Mouse (Mus musculus): ENCODE results near the gene Sncg. TPM values are rescaled to one million over a fixed set of nuclear protein-coding genes. Genes with fewer than 3 reads are reported as not detected.

Sncg gene
- polyA plus RNA-seq, 1 experiment from 2014 or later = 420 TPM

DNA sequence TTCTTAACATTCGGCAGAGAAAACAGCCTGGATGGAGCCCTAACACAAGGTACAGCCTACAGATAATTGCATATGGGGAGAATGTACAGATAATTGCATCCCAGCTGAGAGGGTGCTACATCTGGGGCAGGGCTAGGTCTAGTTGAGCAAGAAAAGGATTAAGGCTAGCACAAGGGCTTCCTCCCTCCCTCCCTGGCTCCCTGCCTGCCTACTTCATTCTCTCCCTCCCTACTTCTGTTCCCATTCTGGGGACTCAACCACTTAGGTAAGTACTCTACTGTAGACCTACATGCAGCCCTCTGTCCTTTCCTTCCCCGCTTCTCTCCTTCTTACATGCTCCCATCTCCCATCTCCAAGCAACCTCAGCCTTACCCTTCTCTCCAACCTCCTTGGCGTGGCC, 21.3 kb downstream of the Sncg start:
- H3K27ac ChIP-seq (replicated peaks) = no peak overlapping the region
- no peak overlapping the region for H3K4me2 ChIP-seq
- H3K4me3 ChIP-seq (replicated peaks) = no peak overlapping the region
- no peaks in the 10 kb centered on the region for H3K4me1 ChIP-seq
- WGBS = 91% methylated on average over 3 of the region's 3 CpGs
- H3K36me3 ChIP-seq = no peaks in the 10 kb centered on the region
- no peaks in the 10 kb centered on the region for H3K27me3 ChIP-seq (replicated peaks)
- no peaks in the 10 kb centered on the region for H3K9me3 ChIP-seq (replicated peaks)
- H3K9ac ChIP-seq (replicated peaks) = no peak overlapping the region
- no peak for ATAC-seq (ENCODE audit: low FRiP score)

DNA sequence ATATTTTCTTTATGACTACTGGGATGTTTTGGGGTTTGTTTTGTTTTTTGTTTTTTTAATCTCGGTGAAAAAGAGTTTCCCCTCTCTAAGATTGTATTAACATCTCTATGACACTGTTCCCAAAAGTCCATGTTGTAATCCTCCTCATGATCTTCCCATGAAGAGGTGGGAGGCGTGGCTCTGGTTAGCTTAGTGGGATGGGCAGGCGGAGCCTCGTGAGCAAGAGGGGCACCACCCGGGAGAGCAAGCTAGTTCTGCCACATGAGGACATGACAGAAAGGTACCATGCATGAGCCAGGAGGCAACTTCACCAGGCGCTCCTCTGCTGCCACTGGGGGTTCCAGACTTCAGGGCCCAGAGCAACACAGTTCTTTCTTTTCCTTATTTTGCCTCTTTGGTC, 22.1 kb downstream of the Sncg start:
- no peak for ATAC-seq (ENCODE audit: low FRiP score)
- Histone ChIP-seq H3K27ac (replicated peaks) (no peak overlapping the region), H3K4me3 (replicated peaks) (no peak overlapping the region), H3K36me3 (no peaks in the 10 kb centered on the region), H3K27me3 (replicated peaks) (no peaks in the 10 kb centered on the region), H3K4me2 (no peak overlapping the region), H3K9ac (replicated peaks) (no peak overlapping the region), H3K4me1 (no peaks in the 10 kb centered on the region), H3K9me3 (replicated peaks) (no peaks in the 10 kb centered on the region)
- WGBS = 71% methylated on average over 6 of the region's 6 CpGs

DNA sequence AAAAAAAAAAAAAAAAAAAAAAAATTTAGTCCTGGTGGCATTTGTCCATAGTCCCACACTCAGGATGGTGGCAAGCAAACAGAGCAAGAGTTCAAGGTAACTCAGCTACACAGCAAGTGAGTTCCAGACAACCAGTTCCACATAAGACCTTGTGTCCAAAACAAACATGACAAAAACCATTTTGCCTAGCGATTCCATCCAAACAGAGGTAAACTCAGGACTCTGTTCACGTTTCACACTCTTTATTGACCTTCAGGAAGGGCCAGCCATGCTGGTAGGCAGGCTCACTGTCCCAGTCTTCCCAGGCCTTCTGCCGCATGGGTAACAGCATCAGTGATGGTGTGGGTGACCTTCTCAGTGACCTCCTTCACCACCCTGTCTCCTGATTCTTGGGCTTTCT, 22.9 kb downstream of the Sncg start:
- ATAC-seq (ENCODE audit: low FRiP score) = no peak
- Histone ChIP-seq H3K4me3 (replicated peaks) (no peak overlapping the region), H3K27me3 (replicated peaks) (no peaks in the 10 kb centered on the region), H3K9me3 (replicated peaks) (no peaks in the 10 kb centered on the region), H3K36me3 (no peaks in the 10 kb centered on the region), H3K4me1 (no peaks in the 10 kb centered on the region), H3K27ac (replicated peaks) (no peak overlapping the region), H3K9ac (replicated peaks) (no peak overlapping the region), H3K4me2 (no peak overlapping the region)
- WGBS = 60% methylated on average over 3 of the region's 3 CpGs

DNA sequence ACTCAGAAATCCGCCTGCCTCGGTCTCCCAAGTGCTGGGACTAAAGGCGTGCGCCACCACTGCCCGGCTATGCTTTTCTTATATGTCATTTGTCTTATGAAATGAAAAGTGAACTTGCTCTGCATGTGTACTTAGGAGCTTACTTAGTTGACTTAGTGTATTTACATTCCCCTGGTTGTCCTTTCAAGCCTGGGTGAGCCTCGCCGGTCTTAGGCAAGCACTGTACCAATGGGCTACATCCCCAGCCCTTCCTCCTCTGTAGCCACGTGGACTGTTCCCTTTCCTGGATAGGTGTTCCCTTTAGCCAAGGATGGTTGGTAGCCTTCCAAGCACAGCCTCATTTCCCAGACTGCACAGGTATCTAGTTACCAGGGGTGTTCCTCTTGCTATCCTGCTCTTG, 25.6 kb downstream of the Sncg start:
- Histone ChIP-seq H3K27me3 (replicated peaks) (no peaks in the 10 kb centered on the region), H3K27ac (replicated peaks) (no peak overlapping the region), H3K4me2 (no peak overlapping the region), H3K9me3 (replicated peaks) (no peaks in the 10 kb centered on the region), H3K4me1 (no peaks in the 10 kb centered on the region), H3K36me3 (peaks cover 5% of the 10 kb centered on the region), H3K4me3 (replicated peaks) (no peak overlapping the region), H3K9ac (replicated peaks) (no peak overlapping the region)
- no peak for ATAC-seq (ENCODE audit: low FRiP score)
- 87% methylated on average over 8 of the region's 8 CpGs for WGBS

DNA sequence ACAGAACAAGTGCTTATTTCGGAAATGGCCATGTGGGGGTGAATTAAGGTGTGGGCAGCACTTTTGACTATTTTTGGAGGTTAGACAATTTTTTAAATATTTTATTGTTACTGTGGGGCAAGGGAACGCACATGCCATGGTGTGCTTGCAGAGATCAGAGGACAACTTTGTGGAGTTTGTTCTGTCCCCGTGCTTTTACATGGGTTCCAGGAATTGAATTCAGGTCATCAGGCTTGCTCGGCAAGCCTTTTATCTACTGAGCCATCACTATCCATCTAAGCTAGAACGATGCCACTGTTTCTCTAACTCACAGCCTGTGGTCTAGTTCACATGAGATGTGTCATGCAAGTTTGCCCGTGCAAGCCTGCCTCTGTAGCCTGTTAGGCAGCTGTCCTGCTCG, 26.3 kb downstream of the Sncg start:
- Histone ChIP-seq H3K27ac (replicated peaks) (no peak overlapping the region), H3K9ac (replicated peaks) (no peak overlapping the region), H3K27me3 (replicated peaks) (no peaks in the 10 kb centered on the region), H3K36me3 (peaks cover 9% of the 10 kb centered on the region), H3K4me1 (no peaks in the 10 kb centered on the region), H3K4me2 (no peak overlapping the region), H3K4me3 (replicated peaks) (no peak overlapping the region), H3K9me3 (replicated peaks) (no peaks in the 10 kb centered on the region)
- 81% methylated on average over 7 of the region's 7 CpGs for WGBS
- no peak for ATAC-seq (ENCODE audit: low FRiP score)

DNA sequence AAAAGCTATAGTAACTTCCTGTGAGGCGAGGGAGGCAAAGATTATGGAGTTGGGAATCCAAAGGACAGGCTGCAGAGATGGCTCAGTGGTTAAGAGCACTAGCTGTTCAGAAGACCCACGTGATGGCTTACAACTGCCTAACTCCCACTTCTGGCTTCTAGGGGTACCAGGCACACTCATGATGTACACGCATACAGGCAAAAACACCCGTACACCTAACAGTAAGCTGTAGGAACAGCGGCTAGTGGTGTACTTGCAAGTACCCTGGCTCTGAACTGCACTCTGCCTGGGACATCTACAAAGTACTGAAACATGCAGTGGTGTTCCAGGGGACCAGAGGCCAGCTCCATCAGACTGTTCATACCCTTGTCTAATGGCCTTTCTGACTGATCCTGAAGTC, 27.5 kb downstream of the Sncg start:
- Histone ChIP-seq H3K9ac (replicated peaks) (no peak overlapping the region), H3K4me2 (no peak overlapping the region), H3K4me3 (replicated peaks) (no peak overlapping the region), H3K9me3 (replicated peaks) (no peaks in the 10 kb centered on the region), H3K27ac (replicated peaks) (no peak overlapping the region), H3K4me1 (no peaks in the 10 kb centered on the region), H3K27me3 (replicated peaks) (no peaks in the 10 kb centered on the region), H3K36me3 (peaks cover 21% of the 10 kb centered on the region)
- no peak for ATAC-seq (ENCODE audit: low FRiP score)
- 94% methylated on average over 5 of the region's 5 CpGs for WGBS

DNA sequence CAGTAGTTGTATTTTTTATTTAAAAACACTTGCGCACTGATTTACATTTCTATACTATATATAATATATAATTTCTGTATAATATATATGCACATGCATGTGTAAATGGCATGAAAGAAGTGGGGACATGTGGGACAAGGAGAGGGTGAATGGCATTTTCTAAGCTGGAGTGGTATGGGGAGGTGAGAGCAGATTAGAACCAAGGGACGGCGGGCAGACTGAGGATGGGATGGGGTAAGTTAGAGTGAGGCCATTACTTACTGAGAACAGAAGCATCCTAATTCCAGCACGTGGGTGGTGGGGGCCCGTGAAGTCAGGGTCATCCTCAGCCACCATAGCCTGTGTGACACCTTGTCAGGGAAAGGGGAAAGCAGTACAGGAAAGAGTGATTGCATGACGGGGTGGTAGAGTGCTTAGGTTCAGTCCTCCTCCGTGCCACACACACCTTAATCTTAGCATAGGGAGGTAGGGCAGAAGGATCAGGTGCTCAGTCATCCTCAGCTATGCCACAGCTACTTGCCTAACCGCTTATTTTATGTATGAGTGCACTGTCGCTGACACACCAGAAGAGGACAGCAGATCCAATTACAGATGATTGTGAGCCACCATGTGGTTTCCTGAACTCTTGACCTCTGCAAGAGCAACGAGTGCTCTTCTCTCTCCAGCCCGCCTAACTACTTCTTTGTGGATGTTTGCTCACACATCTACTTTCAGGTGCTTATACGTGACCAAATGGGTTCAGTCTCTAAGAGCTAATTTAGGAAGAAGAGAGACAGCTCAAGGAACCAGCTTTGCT, 28.6 kb downstream of the Sncg start:
- no peaks in the 10 kb centered on the region for H3K9me3 ChIP-seq (replicated peaks)
- no peak overlapping the region for H3K27ac ChIP-seq (replicated peaks)
- no peak overlapping the region for H3K4me2 ChIP-seq
- ATAC-seq (ENCODE audit: low FRiP score) = peak; percentile 39
- no peaks in the 10 kb centered on the region for H3K4me1 ChIP-seq
- H3K9ac ChIP-seq (replicated peaks) = no peak overlapping the region
- no peaks in the 10 kb centered on the region for H3K27me3 ChIP-seq (replicated peaks)
- H3K4me3 ChIP-seq (replicated peaks) = no peak overlapping the region
- peaks cover 32% of the 10 kb centered on the region for H3K36me3 ChIP-seq
- 68% methylated on average over 12 of the region's 12 CpGs for WGBS

DNA sequence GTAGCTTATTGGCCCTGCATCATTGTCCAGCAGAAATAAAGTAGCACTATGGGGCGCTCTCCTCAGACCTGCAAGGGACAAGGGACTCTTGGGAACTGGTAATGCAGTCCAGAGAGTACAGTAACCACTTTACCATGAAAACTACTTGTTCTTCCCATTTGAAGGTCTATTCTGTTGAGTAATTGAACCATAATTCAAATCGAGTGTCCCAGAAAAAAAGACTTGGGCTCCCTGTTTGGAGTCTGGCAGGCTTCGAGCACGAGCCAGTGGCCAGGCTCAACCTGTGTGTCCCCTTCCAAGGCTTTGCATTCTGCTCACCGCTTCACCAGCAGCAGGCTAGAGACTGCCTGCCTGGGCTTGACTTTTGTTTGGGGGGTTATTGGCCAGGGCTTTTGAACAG, 30.2 kb downstream of the Sncg start:
- Histone ChIP-seq H3K9ac (replicated peaks) (no peak overlapping the region), H3K36me3 (peaks cover 44% of the 10 kb centered on the region), H3K4me3 (replicated peaks) (no peak overlapping the region), H3K27ac (replicated peaks) (no peak overlapping the region; the same call in 1 of the 2 replicates), H3K27me3 (replicated peaks) (no peaks in the 10 kb centered on the region), H3K4me2 (no peak overlapping the region), H3K4me1 (no peaks in the 10 kb centered on the region), H3K9me3 (replicated peaks) (no peaks in the 10 kb centered on the region)
- 70% methylated on average over 5 of the region's 5 CpGs for WGBS
- ATAC-seq (ENCODE audit: low FRiP score) = no peak

DNA sequence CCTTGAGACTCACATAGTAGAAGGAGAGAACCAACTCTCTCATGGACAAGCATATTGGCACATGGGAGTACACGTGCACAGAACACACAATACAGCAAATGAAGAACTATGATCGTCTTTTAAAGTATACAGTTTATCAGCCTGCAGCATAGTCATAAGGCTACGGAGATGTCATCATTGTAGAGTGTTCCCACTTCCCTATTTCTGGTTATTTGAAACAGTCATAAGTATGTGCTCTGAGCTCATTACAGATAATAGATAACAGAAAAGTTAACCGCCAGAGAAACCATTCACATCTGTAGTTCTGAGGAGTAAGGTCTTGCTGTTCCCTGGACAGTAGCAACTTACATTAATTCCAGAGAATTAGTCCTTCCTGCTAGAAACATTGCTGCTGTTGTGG, 31.5 kb downstream of the Sncg start:
- no peak for ATAC-seq (ENCODE audit: low FRiP score)
- Histone ChIP-seq H3K4me2 (no peak overlapping the region), H3K4me1 (no peaks in the 10 kb centered on the region), H3K4me3 (replicated peaks) (no peak overlapping the region), H3K9ac (replicated peaks) (no peak overlapping the region), H3K36me3 (peaks cover 48% of the 10 kb centered on the region), H3K27ac (replicated peaks) (no peak overlapping the region), H3K27me3 (replicated peaks) (no peaks in the 10 kb centered on the region), H3K9me3 (replicated peaks) (no peaks in the 10 kb centered on the region)
- WGBS = 95% methylated on average over 4 of the region's 4 CpGs

DNA sequence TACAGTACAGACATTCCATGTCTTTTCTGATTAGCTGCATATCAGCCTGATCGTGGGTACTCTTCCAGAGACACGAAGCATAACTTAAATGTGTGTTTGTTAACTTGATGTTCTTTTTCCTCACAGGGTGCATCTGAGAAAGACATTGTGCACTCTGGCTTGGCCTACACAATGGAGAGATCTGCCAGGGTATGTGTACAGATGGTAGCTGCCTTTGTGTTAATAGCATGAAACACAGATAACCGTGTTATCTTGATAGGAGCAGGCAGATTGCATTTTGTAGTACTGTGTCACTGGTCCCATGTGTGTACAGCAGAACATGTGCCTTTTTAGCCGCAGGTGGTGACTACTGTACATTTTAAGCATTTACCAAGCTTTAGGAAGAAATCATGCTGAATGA, 32.6 kb downstream of the Sncg start:
- Histone ChIP-seq H3K4me1 (no peaks in the 10 kb centered on the region), H3K4me3 (replicated peaks) (no peak overlapping the region), H3K9ac (replicated peaks) (no peak overlapping the region), H3K36me3 (peaks cover 59% of the 10 kb centered on the region), H3K27ac (replicated peaks) (no peak overlapping the region), H3K9me3 (replicated peaks) (no peaks in the 10 kb centered on the region), H3K27me3 (replicated peaks) (no peaks in the 10 kb centered on the region), H3K4me2 (no peak overlapping the region)
- WGBS = 88% methylated on average over 4 of the region's 4 CpGs
- ATAC-seq (ENCODE audit: low FRiP score) = no peak

DNA sequence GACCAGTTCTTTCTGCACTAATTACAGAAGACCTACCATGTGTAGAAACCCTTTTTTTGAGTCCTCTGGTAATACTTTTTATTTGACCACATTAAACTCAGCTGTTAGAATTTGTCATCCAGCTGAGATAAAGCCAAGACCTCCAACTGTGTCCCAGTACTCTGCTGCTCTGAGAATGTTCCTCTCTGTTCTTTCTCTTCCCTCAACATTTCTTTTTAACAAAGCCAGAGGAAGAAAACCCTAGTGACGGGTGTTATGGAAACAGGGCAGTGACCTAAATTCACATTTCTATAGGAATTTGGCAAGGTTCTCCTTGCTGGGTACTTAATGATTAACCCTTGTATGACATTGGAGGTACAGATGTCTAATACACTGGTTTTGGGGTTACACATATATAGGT, 35.1 kb downstream of the Sncg start:
- 46% methylated on average over 1 of the region's 1 CpGs for WGBS
- Histone ChIP-seq H3K9me3 (replicated peaks) (no peaks in the 10 kb centered on the region), H3K27ac (replicated peaks) (no peak overlapping the region), H3K4me1 (no peaks in the 10 kb centered on the region), H3K36me3 (peaks cover 81% of the 10 kb centered on the region), H3K4me3 (replicated peaks) (no peak overlapping the region), H3K9ac (replicated peaks) (no peak overlapping the region), H3K27me3 (replicated peaks) (no peaks in the 10 kb centered on the region), H3K4me2 (no peak overlapping the region)
- ATAC-seq (ENCODE audit: low FRiP score) = peak; percentile 45; the same call in 1 of the 2 replicates

DNA sequence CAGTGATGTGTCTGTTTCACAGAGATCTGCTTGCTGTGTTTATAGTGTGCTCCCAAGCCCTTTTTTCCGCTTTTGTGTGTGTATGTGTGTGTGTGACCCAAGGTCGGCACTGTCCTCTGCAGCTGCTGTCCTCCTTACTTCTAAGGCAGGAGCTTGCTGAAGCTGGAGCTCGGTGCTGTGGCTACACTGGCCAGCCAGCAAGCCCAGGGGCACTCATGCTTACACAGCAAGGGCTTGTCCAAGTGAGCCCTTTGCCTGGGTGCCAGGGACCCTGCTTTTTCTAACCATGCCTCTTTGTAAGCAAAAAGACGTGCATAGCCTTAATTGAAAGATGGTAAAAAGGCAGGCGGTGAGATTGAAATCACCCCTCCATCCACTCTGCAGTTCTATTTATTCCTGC, 42.1 kb downstream of the Sncg start:
- Histone ChIP-seq H3K4me3 (replicated peaks) (no peak overlapping the region), H3K9me3 (replicated peaks) (no peaks in the 10 kb centered on the region), H3K27me3 (replicated peaks) (no peaks in the 10 kb centered on the region), H3K4me2 (no peak overlapping the region), H3K36me3 (peaks cover 76% of the 10 kb centered on the region), H3K9ac (replicated peaks) (no peak overlapping the region), H3K4me1 (no peaks in the 10 kb centered on the region), H3K27ac (replicated peaks) (peak overlapping the region; percentile 72)
- 77% methylated on average over 5 of the region's 5 CpGs for WGBS
- peak; percentile 76 for ATAC-seq (ENCODE audit: low FRiP score)
